Mouse (Mus musculus): ENCODE data around the gene Fam107a.
"Not testable (repeated sequence)": the region's sequence is repeated elsewhere in the genome, so short reads cannot be mapped to it uniquely, and the experiment has no call there.

The Fam107a gene

GRCm38 (mm10) chr14:8316366-8317193, 1.2 kb downstream of the Fam107a start:
- no peak for DNase-seq (ENCODE audit: low read depth)

- DNase-seq (ENCODE audit: low read depth) = no peak
Observed at GRCm38 (mm10) chr14:8315169-8315568, 2.7 kb downstream of the Fam107a start.

GRCm38 (mm10) chr14:8314536-8314935, 3.3 kb downstream of the Fam107a start:
- DNase-seq (ENCODE audit: low read depth) = no peak

- no peak for DNase-seq (ENCODE audit: low read depth)
Observed at GRCm38 (mm10) chr14:8313877-8314276, 3.9 kb downstream of the Fam107a start.

- no peak for DNase-seq (ENCODE audit: low read depth)
Observed at GRCm38 (mm10) chr14:8309621-8310141, 8.1 kb downstream of the Fam107a start.

GRCm38 (mm10) chr14:8308650-8309049, 9.2 kb downstream of the Fam107a start:
- DNase-seq (ENCODE audit: low read depth) = no peak

GRCm38 (mm10) chr14:8306884-8307283, 10.9 kb downstream of the Fam107a start:
- DNase-seq (ENCODE audit: low read depth) = peak; percentile 58

- peak; percentile 90 for DNase-seq (ENCODE audit: low read depth)
Observed at GRCm38 (mm10) chr14:8305014-8305413, 12.8 kb downstream of the Fam107a start.

- no peak for DNase-seq (ENCODE audit: low read depth)
Observed at GRCm38 (mm10) chr14:8304082-8304481, 13.7 kb downstream of the Fam107a start.

- DNase-seq (ENCODE audit: low read depth) = no peak
Observed at GRCm38 (mm10) chr14:8302687-8303086, 15.1 kb downstream of the Fam107a start.

GRCm38 (mm10) chr14:8300281-8300680, 17.5 kb downstream of the Fam107a start:
- no peak for DNase-seq (ENCODE audit: low read depth)

GRCm38 (mm10) chr14:8297889-8298293, 19.9 kb downstream of the Fam107a start:
- DNase-seq (ENCODE audit: low read depth) = peak; percentile 84

- DNase-seq (ENCODE audit: low read depth) = no peak
Observed at GRCm38 (mm10) chr14:8294257-8294656, 23.6 kb downstream of the Fam107a start.

GRCm38 (mm10) chr14:8286595-8286994, 31.2 kb downstream of the Fam107a start:
- DNase-seq (ENCODE audit: low read depth) = not testable (repeated sequence)

- no peak for DNase-seq (ENCODE audit: low read depth)
Observed at GRCm38 (mm10) chr14:8283784-8284183, 34.0 kb downstream of the Fam107a start.

- not testable (repeated sequence) for DNase-seq (ENCODE audit: low read depth)
Observed at GRCm38 (mm10) chr14:8271281-8271680, 46.5 kb downstream of the Fam107a start.

GRCm38 (mm10) chr14:8264378-8264777, 53.4 kb downstream of the Fam107a start:
- DNase-seq (ENCODE audit: low read depth) = no peak

GRCm38 (mm10) chr14:8262242-8262641, 55.6 kb downstream of the Fam107a start:
- no peak for DNase-seq (ENCODE audit: low read depth)

GRCm38 (mm10) chr14:8260214-8260613, 57.6 kb downstream of the Fam107a start:
- no peak for DNase-seq (ENCODE audit: low read depth)

GRCm38 (mm10) chr14:8259166-8259565, 58.7 kb downstream of the Fam107a start, which contains the start of gene Acox2:
Gene Acox2 (minus strand): TSS chr14:8259353.
- DNase-seq (ENCODE audit: low read depth) = no peak

- DNase-seq (ENCODE audit: low read depth) = peak; percentile 46
Observed at GRCm38 (mm10) chr14:8258752-8259151, 59.1 kb downstream of the Fam107a start.

GRCm38 (mm10) chr14:8258335-8258627, 59.5 kb downstream of the Fam107a start:
- peak; percentile 57 for DNase-seq (ENCODE audit: low read depth)

- no peak for DNase-seq (ENCODE audit: low read depth)
Observed at GRCm38 (mm10) chr14:8257521-8258334, 60.1 kb downstream of the Fam107a start.

All from fibroblast of lung, adult 2 months (primary cell).